Mouse (Mus musculus): ENCODE measurements around the gene Aprt.
A peak's percentile ranks its signal among the peaks of the same experiment; 100 is the strongest.

DNA sequence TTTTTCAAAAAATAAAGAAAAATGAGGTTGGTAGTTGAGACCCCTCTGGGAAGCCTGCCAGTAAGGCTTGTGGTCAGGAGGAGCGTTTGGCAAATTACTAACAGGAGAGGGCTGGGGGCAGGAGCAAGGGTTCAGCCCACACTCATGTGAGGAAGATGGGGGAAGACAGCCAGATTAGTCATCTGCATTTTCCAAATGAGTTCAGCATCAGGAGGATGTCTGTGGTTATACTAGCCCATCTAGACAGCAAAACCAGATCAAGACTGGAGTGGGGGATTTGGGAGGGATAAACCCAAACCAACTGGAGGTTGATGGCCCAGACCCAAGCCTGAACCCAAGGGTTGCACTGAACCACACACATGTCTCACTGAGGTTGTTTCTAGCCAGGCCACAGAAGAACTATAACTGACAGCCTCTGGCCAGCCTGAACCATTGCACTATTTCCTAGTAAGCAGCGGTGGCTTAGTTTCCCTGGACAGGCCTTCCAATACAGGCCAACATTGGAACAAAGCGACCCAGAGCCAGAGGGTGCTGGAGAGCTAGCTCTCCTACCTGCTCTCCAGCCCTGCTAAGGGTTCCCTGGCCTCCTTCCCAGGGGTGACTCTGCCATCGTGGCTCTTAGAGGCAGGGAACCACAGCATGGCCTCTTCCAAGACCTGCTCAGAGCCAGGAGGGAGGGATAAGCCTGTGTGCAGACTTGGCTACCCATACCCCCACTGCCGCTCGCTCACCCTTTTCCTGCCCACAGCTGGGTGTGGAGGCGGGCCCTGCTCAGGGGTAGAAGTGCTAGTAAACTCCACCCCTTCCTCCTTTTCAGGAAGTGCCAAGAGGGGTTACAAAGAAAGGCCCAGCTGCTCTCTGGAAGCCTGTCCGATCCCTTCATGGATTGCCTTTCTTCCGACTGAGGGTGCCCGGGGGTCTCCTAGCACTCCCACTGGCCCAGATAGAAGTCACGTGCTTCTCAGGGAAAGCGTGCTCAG is 20.4 kb downstream of the Aprt start:
- TF ChIP-seq POLR2A (IDR thresholded peaks at IDR 0.05; ENCODE audit: borderline replicate concordance, extremely low read depth, low read depth, low read length) (peak; percentile 71), CTCF (IDR thresholded peaks at IDR 0.05; ENCODE audit: insufficient read depth, low read length) (peak; percentile 10; the same call in 1 of the 2 replicates)
